Mouse (Mus musculus) ES-E14 (cell line): Measurements from ENCODE around the gene Mars.

Source experiments
- CHD2 ChIP-seq: IDR thresholded peaks from 2 replicates; pipeline ENCODE4 v1.6.1; 2014; ENCODE audit warnings: mild to moderate bottlenecking, low read depth, low read length, inconsistent platforms
- ZNF384 ChIP-seq: IDR thresholded peaks from 2 replicates; pipeline ENCODE4 v1.6.1; 2012; ENCODE audit warnings: low read depth, low read length, inconsistent platforms

DNA sequence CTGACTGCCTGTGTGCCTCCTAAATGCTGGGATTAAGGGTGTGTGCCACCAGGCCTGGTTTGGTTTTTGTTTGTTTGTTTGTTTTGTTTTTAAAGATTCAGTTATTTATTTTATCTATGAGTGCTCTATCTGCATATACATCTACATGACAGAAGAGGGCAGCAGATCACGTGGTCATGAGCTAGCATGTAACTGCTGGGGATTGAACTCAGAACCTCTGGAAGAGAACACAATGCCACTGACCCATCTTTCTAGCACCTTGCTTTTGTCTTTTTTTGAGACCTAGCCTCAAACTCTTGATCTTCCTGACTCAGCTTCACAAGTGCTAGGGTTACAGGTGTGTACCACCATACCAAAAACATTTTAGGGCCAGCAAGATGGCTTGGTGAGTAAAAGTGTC, 23.7 kb upstream of the Mars start:
- TF ChIP-seq CHD2: no peak
- no peak for TF ChIP-seq ZNF384
